ENCODE assay signal across 13 mouse cellular contexts in genomic region chr5:27205754-27206153, GRCm38 (mm10).
"Had no signal": no experiment of that assay in that cellular context is flagged by ENCODE, and none has a peak within 500 bp of the region (broad histone marks: within the 10 kb centered on the region; RNA-seq: fewer than 3 reads in every experiment).

No protein-coding gene starts in this region.

- H3K9me3 ChIP-seq: kidney, embryonic 15.5 days; liver, embryonic 13.5 days had no signal

- H3K4me1 ChIP-seq: kidney, embryonic 15.5 days; liver, embryonic 13.5 days had no signal

- H3K9ac ChIP-seq: kidney, embryonic 15.5 days; liver, embryonic 13.5 days had no signal

- DNase-seq: kidney, adult 2 months; kidney, postnatal 14 days; kidney, postnatal 4 days; layer of hippocampus, postnatal 36 days; lung, adult 2 months; lung, postnatal 14 days; midbrain, embryonic 14.5 days; thymus, adult 18-20 months; thymus, postnatal 36 days had no signal

- H3K4me2 ChIP-seq: kidney, embryonic 15.5 days; liver, embryonic 13.5 days; midbrain, embryonic 11.5 days had no signal

- H3K27ac ChIP-seq: kidney, embryonic 15.5 days; left cerebral cortex, adult 2 months; liver, embryonic 13.5 days had no signal

- H3K27me3 ChIP-seq: kidney, embryonic 15.5 days; liver, embryonic 13.5 days had no signal

- H3K4me3 ChIP-seq: kidney, embryonic 15.5 days; left cerebral cortex, adult 2 months; liver, embryonic 13.5 days had no signal

- H3K36me3 ChIP-seq: kidney, embryonic 15.5 days; liver, embryonic 13.5 days had no signal
